Mouse (Mus musculus) bone marrow macrophage, adult 2 months (primary cell): ENCODE measurements around the gene Cavin3.

ENCODE experiments used
- CTCF ChIP-seq: IDR thresholded peaks from 2 replicates; pipeline ENCODE4 v1.5.1; 2012; ENCODE audit warnings: low read depth, mild to moderate bottlenecking, low read length, moderate library complexity
- POLR2A ChIP-seq: IDR thresholded peaks from 2 replicates; pipeline ENCODE4 v1.6.1; 2012; ENCODE audit warnings: mild to moderate bottlenecking, low read depth, low read length, borderline replicate concordance

GRCm38 (mm10) chr7:105524222-105524621 lies 42.1 kb upstream of the Cavin3 start:
- no peak for TF ChIP-seq POLR2A
- no peak for TF ChIP-seq CTCF
